Mouse (Mus musculus) adrenal gland, postnatal 36 days (tissue): ENCODE measurements around the gene Mybpc3. TPM values are rescaled to one million over a fixed set of nuclear protein-coding genes. Genes with fewer than 3 reads are reported as not detected.

Experiments
- DNase-seq, 2 experiments: peaks; one replicate each; pipeline ENCODE4 v3.0.0; 2021; ENCODE audit warnings: mixed read lengths in 1 of 2
- long read RNA-seq, 2 experiments: library from polyadenylated mRNA; stranded (forward); transcript quantifications; one replicate each; pipeline ENCODE4 v2.0.0; 2021; ENCODE audit warnings: borderline sequencing depth in 2 of 2
- total RNA-seq, 2 experiments: library from RNA; stranded (reverse); gene quantifications; 2 replicates each; pipeline ENCODE4 v1.2.3; 2021

Gene Mybpc3
- total RNA-seq = not detected
- long read RNA-seq, experiment 1 = 0 reads
- long read RNA-seq, experiment 2 = 0 reads

DNA sequence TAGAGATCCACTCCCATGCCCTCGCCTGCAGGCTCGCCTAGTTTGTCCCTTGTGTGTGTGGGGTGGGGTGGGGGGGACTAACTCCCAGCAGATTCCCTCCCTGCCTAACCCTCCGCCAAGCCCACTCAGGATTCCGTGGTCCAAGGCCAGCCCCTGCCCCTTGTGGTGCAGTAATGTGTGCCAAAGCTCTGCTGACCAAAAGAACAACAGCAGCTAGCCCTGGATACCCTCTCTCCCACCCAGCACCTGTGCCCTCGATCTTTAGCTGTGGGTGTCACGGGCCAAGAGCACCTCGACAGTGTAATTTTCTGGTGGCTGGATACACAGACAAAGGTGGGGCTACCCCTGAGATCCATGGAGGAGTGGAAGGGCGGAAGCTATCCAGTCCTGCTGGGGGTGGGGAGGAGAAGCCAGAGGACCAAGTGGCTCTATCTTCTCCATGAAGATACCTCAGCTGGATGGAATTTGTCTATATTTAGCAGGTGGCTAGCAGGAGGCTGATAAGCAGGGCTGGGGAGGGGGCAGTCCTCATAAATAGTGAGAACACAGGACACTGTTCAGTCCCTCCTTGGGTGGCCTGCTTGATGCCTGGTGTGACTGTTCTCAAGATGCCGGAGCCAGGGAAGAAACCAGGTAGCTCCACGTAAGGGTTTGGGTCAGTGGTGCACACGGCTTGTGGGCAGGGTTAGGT lies at the start of gene Mybpc3:
Gene Mybpc3, plus strand, starts transcription at position 560 of the 691 bp plus-strand sequence.
- DNase-seq = no peak

- DNase-seq = no peak
These were observed 49.6 kb upstream of the Mybpc3 start for GRCm38 (mm10) chr2:91068162-91068871.

- no peak for DNase-seq
These were observed 49.1 kb upstream of the Mybpc3 start for GRCm38 (mm10) chr2:91068872-91069165.

DNA sequence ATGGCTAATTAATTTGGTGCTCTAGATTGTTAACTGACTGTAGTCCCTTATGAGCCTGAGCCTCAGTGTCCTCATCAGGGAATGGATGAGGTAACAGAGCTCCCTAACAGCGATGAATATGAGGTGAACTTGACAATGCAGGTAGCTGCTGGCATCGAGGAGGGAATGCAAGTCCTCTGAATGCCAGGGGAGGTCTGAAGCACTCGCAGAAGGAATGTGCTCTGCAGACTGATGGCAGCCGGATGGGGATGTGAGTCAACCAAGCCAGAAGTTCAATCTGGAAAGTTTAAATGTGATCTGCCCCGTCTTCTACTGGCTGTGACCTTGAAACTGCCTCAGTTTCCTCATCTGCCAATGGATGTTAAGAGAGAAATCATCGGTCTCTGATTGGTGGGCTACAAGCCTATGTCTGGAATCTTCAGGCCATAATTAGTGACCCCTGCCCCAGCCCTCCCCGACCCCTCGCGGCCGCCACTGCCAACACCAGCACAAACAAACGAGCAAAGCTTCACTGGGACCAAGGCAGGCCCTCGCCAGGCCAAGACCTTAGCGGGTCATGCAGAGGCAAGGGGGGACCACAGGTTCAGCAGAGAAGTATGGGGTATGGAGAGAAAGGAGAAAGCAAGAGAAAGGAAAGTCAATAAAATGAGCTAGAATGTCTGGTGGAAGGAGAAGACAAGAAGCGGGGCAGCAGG lies 48.5 kb upstream of the Mybpc3 start:
- peak in 1 of 2 experiments; percentile 31 for DNase-seq

DNA sequence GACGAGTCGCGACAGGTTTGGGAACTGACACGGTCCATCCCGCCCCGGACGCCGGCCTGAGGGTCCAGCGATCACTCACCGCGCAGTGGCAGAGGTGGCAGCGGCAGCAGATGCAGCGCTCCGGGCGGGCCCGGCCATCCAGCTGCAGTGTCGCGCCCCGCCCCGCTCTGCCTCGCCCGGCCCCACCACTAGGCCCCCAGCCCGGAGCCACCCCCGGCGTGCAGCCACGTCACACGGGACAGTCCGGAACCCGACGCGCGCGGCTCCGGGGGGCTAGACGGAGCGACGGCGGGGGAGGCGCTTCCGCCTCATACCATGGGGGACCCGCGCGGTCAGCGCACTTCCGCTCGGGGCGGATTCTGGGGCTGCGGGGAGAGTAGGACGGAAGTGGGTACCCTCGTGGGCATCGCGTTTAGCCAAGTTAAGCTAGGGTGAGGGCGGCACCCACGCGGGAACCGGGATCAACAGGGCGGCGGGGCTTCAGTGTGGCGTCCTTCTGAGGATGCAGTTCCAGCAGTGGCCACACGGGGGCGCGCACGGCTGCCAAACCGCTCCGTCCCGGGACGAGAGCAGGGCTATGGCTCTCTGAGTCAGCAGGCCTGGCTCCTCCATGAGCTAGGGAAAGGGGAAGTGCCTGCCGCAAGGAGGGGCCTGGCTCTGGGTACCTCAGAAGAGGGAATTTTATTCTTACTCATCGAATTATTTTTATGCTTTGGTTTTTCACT lies 47.7 kb upstream of the Mybpc3 start, which contains the start of gene Slc39a13:
Gene Slc39a13, minus strand, starts transcription at position 342 of the 725 bp plus-strand sequence.
- DNase-seq = peak; percentile 96 to 97

- DNase-seq = no peak
These were observed 46.9 kb upstream of the Mybpc3 start for GRCm38 (mm10) chr2:91071059-91071458.

GRCm38 (mm10) chr2:91072092-91072491 lies 45.9 kb upstream of the Mybpc3 start:
- no peak for DNase-seq

GRCm38 (mm10) chr2:91077957-91078313 lies 40.0 kb upstream of the Mybpc3 start:
- no peak for DNase-seq

DNA sequence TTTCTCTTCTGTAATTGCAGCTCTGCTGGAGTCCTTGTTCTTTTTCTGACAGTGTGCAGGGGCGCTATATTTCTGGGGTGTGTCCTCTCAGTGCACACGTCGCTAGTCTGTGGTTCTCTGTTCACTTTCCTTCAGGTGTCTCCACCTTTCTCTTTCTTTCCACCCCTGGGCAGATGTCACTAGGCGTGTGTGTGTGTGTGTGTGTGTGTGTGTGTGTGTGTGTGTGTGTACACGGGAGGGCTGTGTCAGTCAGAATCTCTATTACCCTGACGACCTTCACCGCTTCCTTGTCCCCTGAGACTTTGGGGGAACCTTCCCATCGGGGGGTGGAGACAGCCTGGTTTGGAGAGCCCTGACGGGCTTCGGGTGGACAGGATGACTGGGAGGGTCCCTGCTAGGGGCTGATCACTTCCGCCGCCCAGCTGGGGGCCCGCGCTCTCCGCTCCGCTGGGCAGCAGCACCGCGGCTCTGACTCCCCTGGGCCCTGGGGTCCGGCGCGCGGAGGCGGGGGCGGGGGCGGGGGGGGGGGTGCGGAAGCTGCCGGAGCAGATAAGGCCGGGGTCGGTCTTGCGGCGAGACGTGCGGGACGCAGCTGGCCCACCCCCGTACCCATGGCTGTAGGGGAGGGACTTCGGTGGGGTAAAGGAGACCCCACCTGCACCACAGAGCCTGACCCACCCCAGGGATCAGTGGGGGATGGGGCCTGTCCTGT lies 39.5 kb upstream of the Mybpc3 start:
- no peak for DNase-seq

DNA sequence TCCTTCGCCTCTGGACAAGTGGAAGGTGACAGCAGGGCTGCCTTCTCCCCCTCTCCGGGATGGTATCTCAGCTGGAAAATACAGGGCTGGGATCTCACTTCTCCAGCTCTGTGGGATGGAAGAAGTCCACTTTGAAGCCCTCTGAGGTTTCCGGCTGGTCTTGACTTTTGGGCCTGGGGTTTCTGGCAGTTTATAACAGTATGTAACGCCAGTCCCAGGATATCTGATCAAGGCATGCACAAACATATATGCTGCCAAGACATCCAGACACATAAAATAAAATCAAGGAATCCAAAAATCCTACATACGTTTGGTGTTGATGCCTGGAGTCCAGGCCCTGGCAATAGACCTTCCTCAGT lies 38.9 kb upstream of the Mybpc3 start:
- no peak for DNase-seq

DNA sequence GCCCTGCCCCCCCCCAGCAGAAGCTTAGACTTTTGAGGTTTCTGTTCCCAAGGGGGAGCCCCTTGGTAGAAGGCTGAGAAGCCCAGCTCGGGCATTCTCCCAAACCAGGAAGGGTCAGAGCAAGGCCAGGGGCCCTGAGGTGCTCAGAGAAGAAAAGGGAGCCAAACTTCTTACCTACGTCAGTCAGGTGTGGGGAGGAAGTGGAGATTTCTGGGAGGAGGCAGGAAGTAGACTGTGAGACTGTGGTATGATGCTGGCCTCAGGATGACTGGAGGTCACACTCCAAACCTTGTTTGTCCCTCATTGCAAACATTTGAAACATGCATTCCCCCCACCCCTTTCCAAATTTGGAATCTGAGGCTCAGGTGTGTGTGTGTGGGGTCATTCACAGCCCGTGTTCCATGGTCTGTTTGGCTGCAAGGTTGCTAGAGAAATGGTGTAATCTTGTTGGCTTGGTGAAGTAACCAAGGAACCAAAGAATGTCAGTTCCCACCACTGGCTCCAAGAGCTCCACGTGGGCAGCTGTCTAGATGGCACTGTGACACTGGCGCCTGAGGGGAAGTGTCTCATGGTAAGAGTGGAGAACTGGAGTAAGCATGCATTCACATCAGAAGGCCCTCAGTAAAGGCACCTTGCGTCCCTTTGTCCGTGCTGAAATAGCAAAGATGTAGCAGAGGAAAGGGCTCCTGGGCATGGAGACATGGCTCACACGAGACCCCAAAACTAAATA lies 37.0 kb upstream of the Mybpc3 start:
- no peak for DNase-seq

DNA sequence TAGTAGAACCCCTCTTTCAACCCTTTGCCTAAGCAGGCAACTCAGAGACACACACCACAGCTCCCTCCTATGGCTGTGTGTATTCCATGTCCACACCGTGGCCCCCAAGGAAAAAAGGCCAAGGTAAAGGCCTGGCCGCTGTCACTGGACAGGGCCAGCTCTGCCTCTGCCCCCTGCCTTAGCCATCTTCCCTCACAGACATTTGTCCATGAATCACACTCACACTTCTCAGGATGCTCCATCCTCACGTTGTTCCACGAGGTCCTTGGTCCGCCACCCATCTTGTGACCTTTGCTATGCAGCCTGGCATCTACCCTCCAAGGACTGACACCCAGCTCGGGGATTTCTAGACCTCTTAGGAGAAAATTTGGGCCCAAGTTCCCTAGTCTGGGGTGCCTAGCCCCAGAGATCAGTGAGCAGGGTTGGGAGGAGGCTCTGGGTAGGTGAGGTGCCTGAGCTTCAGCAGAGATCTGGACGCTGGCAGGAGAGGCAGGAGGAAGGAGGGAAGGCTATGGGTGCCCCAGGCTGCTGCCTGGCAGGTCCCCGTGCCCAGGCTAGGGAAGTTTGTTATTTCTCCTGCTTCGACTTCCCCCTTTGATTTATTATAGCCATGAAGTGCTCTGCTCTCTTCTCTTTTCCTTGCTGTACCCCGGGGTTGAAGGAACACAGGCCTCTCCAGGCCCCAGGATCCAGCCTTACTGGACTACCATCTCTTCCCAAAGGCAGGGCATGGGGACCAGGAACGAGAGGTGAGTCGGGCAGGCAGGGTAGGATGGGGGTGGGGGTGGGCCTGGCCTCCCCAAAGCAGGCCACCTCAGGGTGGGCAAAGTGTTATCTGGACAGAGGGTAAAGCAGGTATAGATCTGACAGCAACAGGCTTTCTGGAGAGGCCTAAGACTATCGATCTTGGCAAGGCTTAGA lies 35.9 kb upstream of the Mybpc3 start, which contains the start of gene Spi1:
Gene Spi1, plus strand, starts transcription at position 616 of the 921 bp plus-strand sequence.
- DNase-seq = no peak

- peak; percentile 60 to 64 for DNase-seq
These were observed 35.1 kb upstream of the Mybpc3 start for GRCm38 (mm10) chr2:91082844-91083243.

GRCm38 (mm10) chr2:91083366-91083940 lies 34.5 kb upstream of the Mybpc3 start:
- DNase-seq = no peak

GRCm38 (mm10) chr2:91084179-91084820 lies 33.6 kb upstream of the Mybpc3 start:
- no peak for DNase-seq

GRCm38 (mm10) chr2:91085494-91086391 lies 32.2 kb upstream of the Mybpc3 start:
- DNase-seq = no peak

- DNase-seq = no peak
These were observed 31.3 kb upstream of the Mybpc3 start for GRCm38 (mm10) chr2:91086392-91087237.
